Mouse (Mus musculus) MEL (cell line): ENCODE measurements at regions not wholly inside any gene's neighbourhood (a gene's known extent, or its start where the extent isn't known, plus 50 kb on each side); places are given as distances from the start of the nearest gene placed in this dataset.
A peak's percentile ranks its signal among the peaks of the same experiment; 100 is the strongest.

Source experiments
- DNase-seq: peaks from one replicate; pipeline ENCODE4 v3.0.0; 2011; ENCODE audit warnings: low read depth, low spot score
- H3K27ac ChIP-seq: 2 replicates; pipeline ENCODE4 v1.5.1; 2012; ENCODE audit warnings: low read depth, mild to moderate bottlenecking, control low read depth, low read length, moderate library complexity; ENCODE audit not compliant: control insufficient read depth
- H3K27me3 ChIP-seq, 2 experiments: fragments of 150-350 bp in 1 of 2; sonication (generic) in 1 of 2; 2 replicates each; pipeline ENCODE4 v1.6.1; 2012; ENCODE audit warnings: low read length in 2 of 2, mild to moderate bottlenecking in 2 of 2, improper control_type of control experiment in 1 of 2, moderate library complexity in 1 of 2; ENCODE audit not compliant: insufficient read depth in 2 of 2, control insufficient read depth in 1 of 2
- H3K36me3 ChIP-seq, 2 experiments: 2 replicates each; pipeline ENCODE4 v1.6.1; 2012 to 2014; ENCODE audit warnings: low read length in 2 of 2, improper control_type of control experiment in 1 of 2, inconsistent platforms in 1 of 2, mild to moderate bottlenecking in 1 of 2; ENCODE audit not compliant: insufficient read depth in 2 of 2, control insufficient read depth in 1 of 2
- H3K4me1 ChIP-seq, 2 experiments: fragments of 150-350 bp in 1 of 2; sonication (generic) in 1 of 2; 2 replicates each; pipeline ENCODE4 v1.6.1; 2012; ENCODE audit warnings: low read length in 2 of 2, improper control_type of control experiment in 1 of 2, mild to moderate bottlenecking in 1 of 2; ENCODE audit not compliant: insufficient read depth in 2 of 2, control insufficient read depth in 1 of 2
- H3K4me3 ChIP-seq, 2 experiments: fragments of 150-350 bp in 1 of 2; sonication (generic) in 1 of 2; 2 replicates each; pipeline ENCODE4 v1.5.1; 2012; ENCODE audit warnings: low read depth in 2 of 2, low read length in 2 of 2, mild to moderate bottlenecking in 2 of 2, moderate library complexity in 2 of 2, control low read depth in 1 of 2, improper control_type of control experiment in 1 of 2; ENCODE audit not compliant: control insufficient read depth in 1 of 2, insufficient read depth in 1 of 2
- H3K79me2 ChIP-seq: 2 replicates; pipeline ENCODE4 v1.6.1; 2012; ENCODE audit warnings: mild to moderate bottlenecking, low read length, moderate library complexity; ENCODE audit not compliant: control insufficient read depth, poor library complexity, insufficient read depth
- H3K9ac ChIP-seq: 2 replicates; pipeline ENCODE4 v1.6.1; 2012; ENCODE audit warnings: low read depth, mild to moderate bottlenecking, control low read depth, low read length, moderate library complexity; ENCODE audit not compliant: control insufficient read depth, poor library complexity, severe bottlenecking
- H3K9me3 ChIP-seq: fragments of 150-350 bp; sonication (generic); replicated peaks from 2 replicates; pipeline ENCODE4 v1.6.1; 2012; ENCODE audit warnings: mild to moderate bottlenecking, low read length, improper control_type of control experiment, moderate library complexity; ENCODE audit not compliant: insufficient read depth
- BHLHE40 ChIP-seq: IDR thresholded peaks from 2 replicates; pipeline ENCODE4 v1.6.1; 2012; ENCODE audit warnings: low read depth, mild to moderate bottlenecking, inconsistent platforms, low read length, improper control_type of control experiment, borderline replicate concordance
- ETS1 ChIP-seq: IDR thresholded peaks from 2 replicates; pipeline ENCODE4 v1.6.1; 2012; ENCODE audit warnings: low read depth, mild to moderate bottlenecking, inconsistent platforms, low read length, improper control_type of control experiment, moderate library complexity
- GABPA ChIP-seq: IDR thresholded peaks from 2 replicates; pipeline ENCODE4 v1.6.1; 2012; ENCODE audit warnings: low read depth, mild to moderate bottlenecking, inconsistent platforms, low read length, improper control_type of control experiment, moderate library complexity
- GATA1 ChIP-seq: IDR thresholded peaks from 2 replicates; pipeline ENCODE4 v1.6.1; 2011; ENCODE audit warnings: low read depth, low read length, improper control_type of control experiment
- HCFC1 ChIP-seq: IDR thresholded peaks from 2 replicates; pipeline ENCODE4 v1.6.1; 2012; ENCODE audit warnings: low read depth, mild to moderate bottlenecking, inconsistent platforms, low read length, improper control_type of control experiment, moderate library complexity
- MYB ChIP-seq: IDR thresholded peaks from 2 replicates; pipeline ENCODE4 v1.6.1; 2011; ENCODE audit warnings: mild to moderate bottlenecking, low read depth, low read length, improper control_type of control experiment
- POLR2A ChIP-seq, 2 experiments: IDR thresholded peaks; 2 replicates each; pipeline ENCODE4 v1.6.1; 2011 to 2012; ENCODE audit warnings: low read length in 2 of 2, mild to moderate bottlenecking in 2 of 2, control low read depth in 1 of 2, improper control_type of control experiment in 1 of 2, low read depth in 1 of 2, moderate library complexity in 1 of 2; ENCODE audit not compliant: control insufficient read depth in 1 of 2, insufficient read depth in 1 of 2, poor library complexity in 1 of 2
- POLR2AphosphoS2 ChIP-seq: IDR thresholded peaks from 2 replicates; pipeline ENCODE4 v1.6.1; 2011; ENCODE audit warnings: low read length, improper control_type of control experiment
- RAD21 ChIP-seq: IDR thresholded peaks from 2 replicates; pipeline ENCODE4 v1.6.1; 2011; ENCODE audit warnings: mild to moderate bottlenecking, low read depth, low read length, improper control_type of control experiment
- RCOR1 ChIP-seq: IDR thresholded peaks from 2 replicates; pipeline ENCODE4 v1.6.1; 2012; ENCODE audit warnings: low read depth, mild to moderate bottlenecking, inconsistent platforms, low read length, improper control_type of control experiment
- SMC3 ChIP-seq: IDR thresholded peaks from 2 replicates; pipeline ENCODE4 v1.6.1; 2011; ENCODE audit warnings: low read depth, low read length, improper control_type of control experiment
- TAL1 ChIP-seq: IDR thresholded peaks from 2 replicates; pipeline ENCODE4 v1.6.1; 2012; ENCODE audit warnings: mild to moderate bottlenecking, inconsistent platforms, low read length, moderate library complexity, mixed read lengths
- UBTF ChIP-seq: IDR thresholded peaks from 2 replicates; pipeline ENCODE4 v1.6.1; 2012; ENCODE audit warnings: low read depth, mild to moderate bottlenecking, inconsistent platforms, low read length, improper control_type of control experiment, moderate library complexity, borderline replicate concordance; ENCODE audit not compliant: insufficient read depth
- USF2 ChIP-seq, 2 experiments: IDR thresholded peaks; 2 replicates each; pipeline ENCODE4 v1.6.1; 2011 to 2012; ENCODE audit warnings: improper control_type of control experiment in 2 of 2, low read length in 2 of 2, borderline replicate concordance in 1 of 2, inconsistent platforms in 1 of 2, low read depth in 1 of 2, mild to moderate bottlenecking in 1 of 2; ENCODE audit not compliant: insufficient read depth in 1 of 2
- ZKSCAN1 ChIP-seq: IDR thresholded peaks from 2 replicates; pipeline ENCODE4 v1.6.1; 2012; ENCODE audit warnings: low read depth, mild to moderate bottlenecking, inconsistent platforms, low read length, improper control_type of control experiment, moderate library complexity

DNA sequence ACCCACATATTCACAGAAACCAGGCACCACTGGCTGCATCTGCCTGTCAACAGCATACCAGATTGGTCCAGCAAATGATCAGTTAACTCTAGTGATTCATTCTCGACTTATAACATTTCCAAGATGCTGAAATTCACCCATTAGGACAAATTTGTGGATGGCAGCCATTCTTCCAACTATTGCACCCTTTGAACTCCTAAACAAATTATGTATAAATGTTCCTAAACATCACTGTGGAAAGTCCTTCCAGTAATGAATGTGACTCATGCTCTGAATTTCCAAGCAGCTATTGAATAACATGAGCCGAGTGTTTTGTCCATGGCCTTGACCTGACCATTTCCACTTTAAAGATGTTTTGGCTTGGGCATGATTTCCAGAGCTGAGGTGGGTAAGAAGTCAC lies 274.2 kb downstream of the Trib2 start:
- no peak overlapping the region for H3K27ac ChIP-seq
- no peaks in the 10 kb centered on the region for H3K4me1 ChIP-seq
- no peaks in the 10 kb centered on the region for H3K36me3 ChIP-seq

DNA sequence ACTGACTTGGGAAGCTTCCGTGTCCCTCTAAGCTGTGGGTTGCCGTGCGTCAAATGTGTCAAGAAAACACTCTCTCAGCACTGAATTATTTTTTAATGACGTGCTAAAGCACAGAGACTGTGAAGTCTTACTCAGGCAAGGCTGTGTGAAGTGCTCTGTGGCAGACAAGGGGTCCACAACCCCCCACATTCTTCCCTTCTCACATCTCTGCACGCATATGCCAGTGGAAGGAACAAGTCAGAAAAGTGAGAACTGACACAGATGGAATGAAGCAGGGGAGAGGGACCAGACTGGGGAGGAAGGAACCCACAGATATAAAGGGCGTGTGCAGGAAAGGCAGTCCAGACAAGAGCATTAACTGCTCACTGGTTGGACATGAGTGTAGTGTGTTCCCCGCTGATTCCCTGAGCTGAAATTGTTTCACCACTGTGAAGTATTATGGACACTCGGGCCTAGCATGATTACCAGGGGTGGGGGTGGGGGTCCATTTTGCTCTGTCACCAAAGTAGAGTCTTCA lies 279.8 kb downstream of the Trib2 start:
- H3K9me3 ChIP-seq: no peaks in the 10 kb centered on the region
- peak; percentile 10; the same call in 1 of the 2 replicates for TF ChIP-seq SMC3
- TF ChIP-seq HCFC1: no peak
- TF ChIP-seq GABPA: no peak
- no peak for TF ChIP-seq ZKSCAN1
- TF ChIP-seq ETS1: no peak
- DNase-seq: peak; percentile 24
- no peak overlapping the region for H3K4me3 ChIP-seq
- H3K9ac ChIP-seq: no peak overlapping the region
- 0 out of 4 replicates have a peak, but pooled peaks cover 0 to 4% of the 10 kb centered on the region in 2 experiments for H3K4me1 ChIP-seq
- H3K27me3 ChIP-seq: peaks cover 0 to 2% of the 10 kb centered on the region in 2 experiments; a peak in 2 of 4 replicates
- H3K79me2 ChIP-seq: no peaks in the 10 kb centered on the region
- H3K27ac ChIP-seq: no peak overlapping the region
- H3K36me3 ChIP-seq: no peaks in the 10 kb centered on the region

More for the DNA sequence above, 274.2 kb downstream of the Trib2 start:
- Histone ChIP-seq H3K9ac (no peak overlapping the region), H3K9me3 (no peaks in the 10 kb centered on the region), H3K4me3 (no peak overlapping the region), H3K79me2 (no peaks in the 10 kb centered on the region), H3K27me3 (no peaks in the 10 kb centered on the region; a peak in 1 of 4 replicates)
- no peak for DNase-seq
- TF ChIP-seq POLR2A (IDR thresholded peaks at IDR 0.05; ENCODE audit: control insufficient read depth in 1 of 2, insufficient read depth in 1 of 2, low read depth in 1 of 2, low read length in 2 of 2, poor library complexity in 1 of 2) (no peak), UBTF (no peak), BHLHE40 (no peak), TAL1 (no peak), SMC3 (no peak), RCOR1 (no peak), HCFC1 (no peak), GATA1 (no peak), USF2 (IDR thresholded peaks at IDR 0.05; ENCODE audit: borderline replicate concordance in 1 of 2, insufficient read depth in 1 of 2, low read depth in 1 of 2, low read length in 2 of 2) (no peak), MYB (no peak), POLR2AphosphoS2 (no peak), RAD21 (no peak)
